Mouse (Mus musculus) stomach, postnatal 0 days (tissue): ENCODE measurements around the gene Rbm41. TPM values are rescaled to one million over a fixed set of nuclear protein-coding genes. Genes with fewer than 3 reads are reported as not detected.

Experiments used
- ATAC-seq: fragments of 200-750 bp; cut with Nextera tagmentation; 2 replicates; pipeline ENCODE4 v1.8.0; 2017; ENCODE audit not compliant: low FRiP score, low TSS enrichment
- DNase-seq: peaks from one replicate; pipeline ENCODE4 v3.0.0-alpha.2; 2016; ENCODE audit warnings: low spot score
- H3K27ac ChIP-seq: fragments of 300-500 bp; sonication (generic); replicated peaks from 2 replicates; pipeline ENCODE4 v1.5.1; 2014; ENCODE audit warnings: mild to moderate bottlenecking, control low read depth
- H3K27me3 ChIP-seq: fragments of 300-500 bp; sonication (generic); 2 replicates; pipeline ENCODE4 v1.6.1; 2014; ENCODE audit warnings: low read length; ENCODE audit not compliant: control insufficient read depth, insufficient read depth
- H3K36me3 ChIP-seq: fragments of 300-500 bp; sonication (generic); 2 replicates; pipeline ENCODE4 v1.6.1; 2014; ENCODE audit warnings: low read length, mixed read lengths; ENCODE audit not compliant: control insufficient read depth, insufficient read depth
- H3K4me1 ChIP-seq: fragments of 300-500 bp; sonication (generic); replicated peaks from 2 replicates; pipeline ENCODE4 v1.6.1; 2014; ENCODE audit warnings: antibody characterized with exemption; ENCODE audit not compliant: control insufficient read depth, insufficient read depth
- H3K4me2 ChIP-seq: fragments of 300-500 bp; sonication (generic); replicated peaks from 2 replicates; pipeline ENCODE4 v1.6.1; 2014; ENCODE audit warnings: low read depth, mild to moderate bottlenecking, control low read depth, moderate library complexity
- H3K4me3 ChIP-seq: fragments of 300-500 bp; sonication (generic); 2 replicates; pipeline ENCODE4 v1.5.1; 2014; ENCODE audit warnings: low read depth, low read length, control low read depth
- H3K9ac ChIP-seq: fragments of 300-500 bp; sonication (generic); 2 replicates; pipeline ENCODE4 v1.6.1; 2014; ENCODE audit warnings: mild to moderate bottlenecking, low read length, control low read depth, mixed read lengths
- H3K9me3 ChIP-seq: fragments of 300-500 bp; sonication (generic); 2 replicates; pipeline ENCODE4 v1.6.1; 2016; ENCODE audit warnings: low read length; ENCODE audit not compliant: control insufficient read depth
- CTCF ChIP-seq: IDR thresholded peaks from 2 replicates; pipeline ENCODE4 v1.5.1; 2016; ENCODE audit warnings: antibody characterized with exemption, low read depth, mild to moderate bottlenecking, moderate library complexity
- EP300 ChIP-seq: optimal IDR thresholded peaks from 2 replicates; pipeline ENCODE3; 2016; ENCODE audit warnings: antibody characterized with exemption
- WGBS: fragments of 180-500 bp; shearing (Covaris S2); extraction: QIAGEN DNeasy Blood & Tissue Kit; methylation state at CpG from one replicate; pipeline ENCODE4 v1.1.7; 2014; 5-methylcytosine and 5-hydroxymethylcytosine counted together
- polyA plus RNA-seq: library from polyadenylated mRNA; unstranded; fragments of >200 nt; fragmentation: Nextera tagmentation; extraction: Ambion mirVana; gene quantifications from 2 replicates; pipeline ENCODE4 v1.2.1, GENCODE M21; 2015

Gene Rbm41
- polyA plus RNA-seq, 1 experiment from 2014 or later, result 1.1 TPM

GRCm38 (mm10) chrX:139859402-139859801, 139.0 kb downstream of the Rbm41 start:
- DNase-seq (no peak), ATAC-seq (peak; percentile 61)
- Histone ChIP-seq H3K9me3 (no peaks in the 10 kb centered on the region), H3K27ac (no peak overlapping the region), H3K4me1 (no peaks in the 10 kb centered on the region), H3K4me3 (no peak overlapping the region), H3K27me3 (no peaks in the 10 kb centered on the region), H3K9ac (no peak overlapping the region), H3K4me2 (no peak overlapping the region), H3K36me3 (no peaks in the 10 kb centered on the region)
- TF ChIP-seq EP300 (no peak), CTCF (no peak)
- 54% methylated on average over 5 of the region's 5 CpGs for WGBS

DNA sequence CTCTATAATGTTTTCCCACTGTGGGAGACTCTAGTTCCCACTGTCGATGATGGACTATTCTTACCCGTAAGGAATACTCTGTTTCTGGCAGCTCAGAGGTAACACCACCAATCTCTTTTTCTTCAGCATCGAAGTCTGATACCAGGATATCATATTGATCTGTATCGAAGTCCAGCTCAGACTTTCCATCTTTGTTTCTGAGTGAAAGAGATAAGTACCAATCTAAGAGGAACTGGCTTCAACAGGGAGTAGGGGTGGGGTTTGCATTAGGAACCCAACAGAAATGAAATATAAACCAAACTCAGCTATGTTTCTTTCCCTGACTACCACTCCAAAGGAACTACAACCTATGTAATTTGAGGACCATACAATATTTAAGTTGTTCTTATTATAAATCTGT, 143.6 kb downstream of the Rbm41 start:
- TF ChIP-seq EP300, result no peak
- TF ChIP-seq CTCF, result no peak
- Histone ChIP-seq H3K4me2 (no peak overlapping the region), H3K9ac (no peak overlapping the region), H3K27me3 (no peaks in the 10 kb centered on the region), H3K4me3 (no peak overlapping the region), H3K4me1 (no peaks in the 10 kb centered on the region), H3K9me3 (no peaks in the 10 kb centered on the region), H3K36me3 (no peaks in the 10 kb centered on the region), H3K27ac (no peak overlapping the region)
- WGBS, result 81% methylated on average over 4 of the region's 4 CpGs
- DNase-seq, result no peak
- ATAC-seq, result no peak

DNA sequence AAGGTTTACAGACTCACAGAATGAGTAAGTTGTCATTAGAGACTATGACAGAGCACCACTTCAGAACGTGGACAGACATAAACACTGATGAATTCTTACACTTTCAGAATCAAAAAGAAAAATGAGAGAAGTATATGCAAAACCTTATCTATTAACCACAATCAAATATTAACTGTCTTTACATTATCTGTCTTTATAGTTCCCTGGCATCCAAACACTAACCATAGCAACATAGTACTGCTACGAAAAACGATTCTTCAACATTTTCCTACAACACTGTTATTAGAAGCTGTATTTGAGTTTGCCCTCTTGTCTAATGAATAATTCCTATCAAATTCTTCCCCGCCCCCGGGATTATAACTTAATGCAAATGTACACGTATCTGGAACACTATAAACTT, 157.3 kb downstream of the Rbm41 start:
- no peak overlapping the region for H3K4me3 ChIP-seq
- ATAC-seq, result no peak
- H3K36me3 ChIP-seq, result no peaks in the 10 kb centered on the region

More for the DNA sequence above, 157.3 kb downstream of the Rbm41 start:
- WGBS, result 65% methylated on average over 6 of the region's 6 CpGs
- TF ChIP-seq CTCF, result no peak
- no peak for TF ChIP-seq EP300
- H3K9ac ChIP-seq, result no peak overlapping the region
- H3K27ac ChIP-seq, result no peak overlapping the region
- H3K9me3 ChIP-seq, result no peaks in the 10 kb centered on the region
- H3K27me3 ChIP-seq, result no peaks in the 10 kb centered on the region
- no peak for DNase-seq
- no peak overlapping the region for H3K4me2 ChIP-seq
- no peaks in the 10 kb centered on the region for H3K4me1 ChIP-seq

Other genes starting within 250 kb of the Rbm41 start
- not detected in 2 replicates for gene Ripply1, start 216.2 kb downstream of the Rbm41 start, polyA plus RNA-seq
- 0.16 and 0.18 TPM in 2 replicates for gene Cldn2, start 197.8 kb downstream of the Rbm41 start, polyA plus RNA-seq
- 5.1 and 5.5 TPM in 2 replicates for gene Morc4, start 126.9 kb downstream of the Rbm41 start, polyA plus RNA-seq
- 1.1 and 1.7 TPM in 2 replicates for gene Nup62cl, start 64.1 kb upstream of the Rbm41 start, polyA plus RNA-seq
- not detected in 2 replicates for gene Pih1h3b, start 64.3 kb upstream of the Rbm41 start, polyA plus RNA-seq